Mouse (Mus musculus): Measurements from ENCODE around the gene Rcc2. TPM values are rescaled to one million over a fixed set of nuclear protein-coding genes. Genes with fewer than 3 reads are reported as not detected.

Rcc2 gene
- total RNA-seq, 2 experiments from 2014 or later, result 87.4 to 91.7 TPM

GRCm38 (mm10) chr4:140688826-140689425 lies 11.4 kb upstream of the Rcc2 start:
- intact Hi-C loops (cut with DNase I), result no loop called here
- TF ChIP-seq CTCF (IDR thresholded peaks at IDR 0.05), result no peak
- Histone ChIP-seq H3K4me3 (no peak overlapping the region), H3K27ac (no peak overlapping the region)
- no peak for DNase-seq (ENCODE audit: extremely low spot score in 1 of 2, low spot score in 2 of 2)

- H3K4me3 ChIP-seq, result no peak overlapping the region
- TF ChIP-seq CTCF (IDR thresholded peaks at IDR 0.05), result no peak
- no peak for DNase-seq (ENCODE audit: extremely low spot score in 1 of 2, low spot score in 2 of 2)
- intact Hi-C loops (cut with DNase I), result no loop called here
- no peak overlapping the region for H3K27ac ChIP-seq
Observed at GRCm38 (mm10) chr4:140689873-140690655, 10.3 kb upstream of the Rcc2 start.

DNA sequence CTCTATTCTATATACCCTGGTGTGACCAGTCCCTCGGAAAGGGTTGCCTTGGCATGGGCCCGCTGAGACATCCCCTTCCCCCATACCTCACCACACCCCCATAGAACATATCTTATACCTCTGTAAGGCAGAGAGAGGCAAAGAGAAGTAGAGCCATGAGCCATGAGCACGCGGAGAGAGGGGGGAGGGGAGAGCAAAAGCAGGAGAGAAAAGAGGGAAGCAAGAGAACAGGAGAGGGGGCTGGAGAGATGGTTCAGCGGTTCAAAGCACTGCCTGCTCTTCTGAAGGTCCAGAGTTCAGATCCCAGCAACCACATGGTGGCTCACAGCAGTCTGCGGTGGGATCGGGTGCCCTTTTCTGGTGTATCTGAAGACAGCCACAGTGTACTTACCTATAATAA lies 8.9 kb upstream of the Rcc2 start:
- Histone ChIP-seq H3K27ac (no peak overlapping the region), H3K4me3 (no peak overlapping the region)
- intact Hi-C loops (cut with DNase I), result no loop called here
- no peak for DNase-seq (ENCODE audit: extremely low spot score in 1 of 2, low spot score in 2 of 2)
- TF ChIP-seq CTCF (IDR thresholded peaks at IDR 0.05), result no peak

GRCm38 (mm10) chr4:140693513-140693912 lies 6.8 kb upstream of the Rcc2 start:
- Histone ChIP-seq H3K4me3 (no peak overlapping the region), H3K27ac (no peak overlapping the region)
- no peak for TF ChIP-seq CTCF (IDR thresholded peaks at IDR 0.05)
- intact Hi-C loops (cut with DNase I), result no loop called here
- DNase-seq (ENCODE audit: extremely low spot score in 1 of 2, low spot score in 2 of 2), result no peak

- DNase-seq (ENCODE audit: extremely low spot score in 1 of 2, low spot score in 2 of 2), result no peak
- intact Hi-C loops (cut with DNase I), result no loop called here
- no peak for TF ChIP-seq CTCF (IDR thresholded peaks at IDR 0.05)
- Histone ChIP-seq H3K4me3 (no peak overlapping the region), H3K27ac (no peak overlapping the region)
Observed at GRCm38 (mm10) chr4:140694551-140695060, 5.7 kb upstream of the Rcc2 start.

- TF ChIP-seq CTCF (IDR thresholded peaks at IDR 0.05), result no peak
- H3K4me3 ChIP-seq, result no peak overlapping the region
- no peak for DNase-seq (ENCODE audit: extremely low spot score in 1 of 2, low spot score in 2 of 2)
- intact Hi-C loops (cut with DNase I), result no loop called here
- H3K27ac ChIP-seq, result no peak overlapping the region
Observed at GRCm38 (mm10) chr4:140695146-140695545, 5.2 kb upstream of the Rcc2 start.

DNA sequence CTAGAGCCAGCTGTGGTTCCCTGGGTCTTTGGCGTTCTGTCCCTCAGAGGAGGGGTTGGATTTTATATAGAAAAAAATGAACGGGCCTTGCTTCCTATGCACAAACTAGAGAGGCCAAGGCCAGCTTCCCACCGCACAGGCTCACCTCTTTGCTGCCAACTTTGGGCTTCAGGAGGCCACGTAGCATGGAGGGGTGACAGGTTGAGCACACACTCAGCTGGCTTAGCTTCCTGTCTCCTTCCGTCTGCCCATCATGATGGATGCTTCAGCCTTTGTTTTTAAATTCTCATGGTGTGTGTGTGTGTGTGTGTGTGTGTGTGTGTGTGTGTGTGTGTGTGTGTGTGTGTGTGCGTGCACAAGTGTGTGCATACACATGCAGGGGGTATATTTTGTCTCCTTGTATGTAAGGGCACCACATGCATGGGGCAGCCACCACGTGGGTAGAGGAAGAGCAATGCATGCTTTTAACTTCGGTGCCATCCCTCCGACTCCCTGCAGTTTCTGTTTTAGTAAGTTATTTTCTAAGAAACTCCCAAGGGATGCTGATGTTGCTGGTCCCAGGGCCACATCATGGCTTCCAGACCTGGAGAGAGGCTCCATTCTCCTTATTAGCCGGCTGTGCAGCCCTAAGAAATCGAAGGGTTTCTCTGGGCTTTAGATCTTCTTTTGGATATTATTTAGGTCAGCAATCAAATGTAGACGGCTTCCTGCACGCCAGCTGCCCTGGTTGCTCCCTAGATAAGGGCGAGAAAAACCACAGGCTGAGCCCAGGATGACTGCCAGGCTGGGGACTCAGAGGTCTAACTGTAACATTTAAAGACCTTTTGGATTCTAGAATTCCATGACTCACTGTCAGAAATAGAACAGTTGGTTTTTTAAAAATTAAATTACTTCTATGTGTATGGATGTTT lies 4.4 kb upstream of the Rcc2 start:
- intact Hi-C loops (cut with DNase I), result no loop called here
- TF ChIP-seq CTCF (IDR thresholded peaks at IDR 0.05), result no peak
- DNase-seq (ENCODE audit: extremely low spot score in 1 of 2, low spot score in 2 of 2), result no peak
- no peak overlapping the region for H3K4me3 ChIP-seq
- no peak overlapping the region for H3K27ac ChIP-seq

GRCm38 (mm10) chr4:140699441-140700127 lies 757 bp upstream of the Rcc2 start:
- H3K4me3 ChIP-seq, result peak overlapping the region; percentile 43
- peak; percentile 58 to 68 for DNase-seq (ENCODE audit: extremely low spot score in 1 of 2, low spot score in 2 of 2)
- no peak for TF ChIP-seq CTCF (IDR thresholded peaks at IDR 0.05)
- intact Hi-C loops (cut with DNase I), result loop anchor here (1.0 kb wide), 1 partner anchor 19 kb away; no protein-coding TSS in a partner anchor
- peak overlapping the region; percentile 94 for H3K27ac ChIP-seq

GRCm38 (mm10) chr4:140701049-140701715 lies 841 bp downstream of the Rcc2 start:
- H3K27ac ChIP-seq, result peak overlapping the region; percentile 94
- peak; percentile 82 to 85 for DNase-seq (ENCODE audit: extremely low spot score in 1 of 2, low spot score in 2 of 2)
- peak overlapping the region; percentile 74 for H3K4me3 ChIP-seq
- peak; percentile 44 for TF ChIP-seq CTCF (IDR thresholded peaks at IDR 0.05)
- intact Hi-C loops (cut with DNase I), result loop anchor here (1.0 kb wide), 1 partner anchor 13 kb away; no protein-coding TSS in a partner anchor

GRCm38 (mm10) chr4:140701716-140702561 lies 1.6 kb downstream of the Rcc2 start:
- peak overlapping the region; percentile 81 for H3K27ac ChIP-seq

More at GRCm38 (mm10) chr4:140701716-140702561, 1.6 kb downstream of the Rcc2 start:
- H3K4me3 ChIP-seq, result peak overlapping the region; percentile 74
- no peak for TF ChIP-seq CTCF (IDR thresholded peaks at IDR 0.05)
- peak in 1 of 2 experiments; percentile 45 for DNase-seq (ENCODE audit: extremely low spot score in 1 of 2, low spot score in 2 of 2)
- intact Hi-C loops (cut with DNase I), result loop anchor here (1.0 kb wide), 1 partner anchor 12 kb away; no protein-coding TSS in a partner anchor
